Mouse (Mus musculus) C2C12 (cell line): Measurements from ENCODE around the gene Eid2. TPM values are rescaled to one million over a fixed set of nuclear protein-coding genes. Genes with fewer than 3 reads are reported as not detected.
"Not testable (repeated sequence)": the region's sequence is repeated elsewhere in the genome, so short reads cannot be mapped to it uniquely, and the experiment has no call there.

Experiments used
- H3K27me3 ChIP-seq: one replicate; pipeline ENCODE4 v1.6.1; 2011; ENCODE audit not compliant: control insufficient read depth, insufficient read depth, insufficient read length
- H3K36me3 ChIP-seq: one replicate; pipeline ENCODE4 v1.6.1; 2011; ENCODE audit not compliant: control insufficient read depth, insufficient read depth
- H3K4me3 ChIP-seq: one replicate; pipeline ENCODE4 v1.5.1; 2011; ENCODE audit warnings: mild to moderate bottlenecking, control low read depth; ENCODE audit not compliant: poor library complexity, insufficient read depth, severe bottlenecking
- H3K79me2 ChIP-seq: one replicate; pipeline ENCODE4 v1.6.1; 2011; ENCODE audit not compliant: control insufficient read depth, insufficient read depth
- H3K79me3 ChIP-seq: one replicate; pipeline ENCODE4 v1.6.1; 2011; ENCODE audit warnings: low read depth, control low read depth
- H3ac ChIP-seq: one replicate; pipeline ENCODE3; 2011; ENCODE audit warnings: low read depth; ENCODE audit not compliant: control insufficient read depth, insufficient read length
- CEBPB ChIP-seq: IDR thresholded peaks from one replicate; pipeline ENCODE4 v1.6.1; 2011; ENCODE audit warnings: low read depth, mild to moderate bottlenecking, control low read depth, moderate library complexity
- CTCF ChIP-seq: IDR thresholded peaks from one replicate; pipeline ENCODE4 v1.5.1; 2011; ENCODE audit not compliant: control insufficient read depth, insufficient read depth, insufficient read length
- FOSL1 ChIP-seq: IDR thresholded peaks from one replicate; pipeline ENCODE4 v1.8.0; 2011; ENCODE audit warnings: mild to moderate bottlenecking, low read length; ENCODE audit not compliant: poor library complexity, insufficient read depth, severe bottlenecking
- MAX ChIP-seq: IDR thresholded peaks from one replicate; pipeline ENCODE4 v1.6.1; 2011; ENCODE audit warnings: mild to moderate bottlenecking, control low read depth
- MYOD1 ChIP-seq: IDR thresholded peaks from one replicate; pipeline ENCODE4 v1.6.1; 2011; ENCODE audit warnings: low read depth; ENCODE audit not compliant: control insufficient read depth, insufficient read length
- MYOG ChIP-seq: IDR thresholded peaks from one replicate; pipeline ENCODE4 v1.6.1; 2011; ENCODE audit not compliant: control insufficient read depth, insufficient read length; ENCODE audit errors: extremely low read depth
- USF1 ChIP-seq: IDR thresholded peaks from one replicate; pipeline ENCODE4 v1.6.1; 2011; ENCODE audit warnings: low read depth, mild to moderate bottlenecking, control low read depth, moderate library complexity
- long read RNA-seq, 2 experiments: library from polyadenylated mRNA; unstranded; transcript quantifications; one replicate each; pipeline ENCODE4 v2.0.0; 2019 to 2020
- polyA plus RNA-seq: library from polyadenylated mRNA; unstranded; fragments of >200 nt; fragmentation: generic; extraction: Trizol; gene quantifications from one replicate; pipeline ENCODE4 v1.2.1, GENCODE M21; 2012; ENCODE audit warnings: missing spikeins

Eid2 gene
- polyA plus RNA-seq = 6.9 TPM
- long read RNA-seq, experiment 1 = 0 reads
- long read RNA-seq, experiment 2 = 0 reads

GRCm38 (mm10) chr7:28267129-28268041 is at the start of gene Eid2:
Gene Eid2 (plus strand): TSS chr7:28267881.
- Histone ChIP-seq H3K36me3 (no peaks in the 10 kb centered on the region), H3K79me2 (no peaks in the 10 kb centered on the region), H3K79me3 (no peaks in the 10 kb centered on the region), H3ac (peak within 1 kb of the TSS; percentile 36), H3K4me3 (peak within 1 kb of the TSS; percentile 26), H3K27me3 (no peaks in the 10 kb centered on the region)
- TF ChIP-seq CEBPB (no peak), MAX (peak; percentile 24), MYOG (no peak)

GRCm38 (mm10) chr7:28218951-28219740 is 48.5 kb upstream of the Eid2 start:
- H3ac ChIP-seq, H3K79me2 ChIP-seq, H3K27me3 ChIP-seq, H3K36me3 ChIP-seq, H3K4me3 ChIP-seq, H3K79me3 ChIP-seq: not testable (repeated sequence)

- H3K79me2 ChIP-seq, H3ac ChIP-seq, H3K36me3 ChIP-seq, H3K79me3 ChIP-seq, H3K27me3 ChIP-seq, H3K4me3 ChIP-seq: not testable (repeated sequence)
Measured at GRCm38 (mm10) chr7:28226836-28227235, 40.8 kb upstream of the Eid2 start.

GRCm38 (mm10) chr7:28227421-28227820 is 40.3 kb upstream of the Eid2 start:
- not testable (repeated sequence) for H3K27me3 ChIP-seq, H3K36me3 ChIP-seq, H3K79me3 ChIP-seq, H3K79me2 ChIP-seq, H3ac ChIP-seq, H3K4me3 ChIP-seq

DNA sequence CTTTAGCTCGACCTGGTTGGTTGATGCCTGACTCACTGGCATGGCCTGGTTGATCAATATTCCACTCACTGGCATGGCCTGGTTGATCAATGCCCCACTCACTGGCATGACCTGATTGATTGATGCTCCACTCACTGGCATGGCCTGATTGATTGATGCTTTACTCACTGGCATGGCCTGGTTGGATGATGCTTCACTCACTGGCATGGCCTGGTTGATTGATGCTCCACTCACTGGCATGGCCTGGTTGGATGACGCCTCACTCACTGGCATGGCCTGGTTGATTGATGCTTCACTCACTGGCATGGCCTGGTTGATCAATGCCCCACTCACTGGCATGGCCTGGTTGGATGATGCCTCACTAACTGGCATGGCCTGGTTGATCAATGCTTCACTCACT is 23.7 kb upstream of the Eid2 start:
- H3K27me3 ChIP-seq, H3K79me3 ChIP-seq, H3K4me3 ChIP-seq, H3K36me3 ChIP-seq, H3ac ChIP-seq, H3K79me2 ChIP-seq: not testable (repeated sequence)

DNA sequence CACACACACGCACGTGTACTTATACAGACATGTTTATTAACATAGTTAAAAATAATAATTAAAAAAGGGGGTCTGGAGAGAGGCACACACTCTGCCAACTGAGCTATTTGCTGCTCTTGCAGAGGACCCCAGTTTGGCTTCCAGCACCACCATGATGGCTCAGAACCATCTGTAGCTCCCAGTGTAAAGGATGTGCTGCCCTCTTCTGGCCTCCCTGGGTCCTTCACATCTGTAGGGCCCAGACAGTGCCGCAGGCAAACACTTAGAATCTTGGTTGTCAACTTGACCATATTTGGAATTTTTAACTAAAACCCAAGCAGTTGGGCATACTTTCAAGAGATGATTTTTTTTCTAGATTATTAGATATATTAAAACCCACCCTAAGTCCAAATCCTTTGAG is 18.7 kb upstream of the Eid2 start:
- TF ChIP-seq USF1 (no peak), FOSL1 (no peak), MAX (no peak), MYOD1 (no peak), MYOG (no peak), CTCF (no peak), CEBPB (no peak)
- Histone ChIP-seq H3K79me2 (no peaks in the 10 kb centered on the region), H3K36me3 (no peaks in the 10 kb centered on the region), H3K4me3 (no peak overlapping the region), H3ac (no peak overlapping the region), H3K27me3 (no peaks in the 10 kb centered on the region), H3K79me3 (no peaks in the 10 kb centered on the region)

- no peak for TF ChIP-seq MYOD1
- Histone ChIP-seq H3K36me3 (no peaks in the 10 kb centered on the region), H3ac (no peak overlapping the region), H3K4me3 (no peak overlapping the region), H3K79me2 (no peaks in the 10 kb centered on the region), H3K79me3 (no peaks in the 10 kb centered on the region), H3K27me3 (no peaks in the 10 kb centered on the region)
Measured at GRCm38 (mm10) chr7:28251976-28252375, 15.7 kb upstream of the Eid2 start.
